Comparison of ENCODE assay signal across 14 mouse cellular contexts in the genomic region with DNA sequence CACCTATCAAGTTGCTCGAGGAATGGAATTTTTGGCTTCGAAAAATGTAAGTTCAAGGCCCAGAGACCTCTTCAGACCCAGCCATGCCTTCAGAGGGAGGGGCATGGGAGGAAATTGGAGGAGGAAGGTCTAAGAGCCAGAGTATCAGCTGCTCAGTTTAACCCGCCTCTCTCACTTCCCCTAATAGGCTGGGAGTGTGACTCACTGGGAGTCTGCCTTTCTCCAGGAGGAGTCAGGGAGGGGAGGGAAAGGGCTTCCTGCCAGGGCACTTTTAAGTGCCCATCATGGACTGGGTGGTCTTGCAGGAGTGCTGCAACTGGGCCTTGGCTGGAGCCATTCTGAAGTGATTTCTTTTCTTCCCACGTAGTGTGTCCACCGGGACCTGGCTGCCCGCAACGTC. TPM values are rescaled to one million over a fixed set of nuclear protein-coding genes. Genes with fewer than 3 reads are reported as not detected.
DNase-seq lines count a peak whose midpoint lies in the region; ATAC-seq and TF ChIP-seq lines count a peak whose summit lies in the region.
"Had no signal": no experiment of that assay in that cellular context is flagged by ENCODE, and none has a peak within 500 bp of the region (broad histone marks: within the 10 kb centered on the region; RNA-seq: fewer than 3 reads in every experiment).

No protein-coding gene starts in this region.

- no peaks in the 10 kb centered on the region for H3K27me3 ChIP-seq in kidney, embryonic 14.5 days (ENCODE audit: control insufficient read depth, insufficient read depth, low read length)
- H3K27me3 ChIP-seq in kidney, embryonic 15.5 days: no peaks in the 10 kb centered on the region
- H3K27me3 ChIP-seq in stomach, postnatal 0 days (ENCODE audit: control insufficient read depth, insufficient read depth, low read length): no peaks in the 10 kb centered on the region
- H3K27me3 ChIP-seq: embryonic facial prominence, embryonic 15.5 days had no signal

- TF ChIP-seq CTCF in stomach, postnatal 0 days (IDR thresholded peaks at IDR 0.05; ENCODE audit: low read depth): no peak

- H3K4me1 ChIP-seq in kidney, embryonic 14.5 days (ENCODE audit: control insufficient read depth, insufficient read depth, low read length): no peaks in the 10 kb centered on the region
- H3K4me1 ChIP-seq in kidney, embryonic 15.5 days: no peaks in the 10 kb centered on the region
- no peaks in the 10 kb centered on the region for H3K4me1 ChIP-seq in stomach, postnatal 0 days (replicated peaks; ENCODE audit: control insufficient read depth, insufficient read depth)
- H3K4me1 ChIP-seq: embryonic facial prominence, embryonic 15.5 days had no signal

- no peak overlapping the region for H3K4me2 ChIP-seq in kidney, embryonic 14.5 days (replicated peaks; ENCODE audit: low read depth, low read length)
- H3K4me2 ChIP-seq in kidney, embryonic 15.5 days: no peak overlapping the region
- no peak overlapping the region for H3K4me2 ChIP-seq in stomach, postnatal 0 days (replicated peaks; ENCODE audit: low read depth)
- H3K4me2 ChIP-seq: embryonic facial prominence, embryonic 15.5 days had no signal

- H3K4me3 ChIP-seq in kidney, embryonic 14.5 days (ENCODE audit: low read length): no peak overlapping the region
- no peak overlapping the region for H3K4me3 ChIP-seq in kidney, embryonic 15.5 days (replicated peaks)
- H3K4me3 ChIP-seq in stomach, postnatal 0 days (ENCODE audit: low read depth, low read length): no peak overlapping the region
- H3K4me3 ChIP-seq: embryonic facial prominence, embryonic 15.5 days; layer of hippocampus, adult 2 months had no signal

- intact Hi-C loops in gastrocnemius, postnatal 36 days (cut with DNase I): no loop called here

- no peak overlapping the region for H3K27ac ChIP-seq in kidney, embryonic 14.5 days (ENCODE audit: low read depth, low read length)
- H3K27ac ChIP-seq in kidney, embryonic 15.5 days: no peak overlapping the region
- H3K27ac ChIP-seq in stomach, postnatal 0 days (replicated peaks): no peak overlapping the region
- H3K27ac ChIP-seq: embryonic facial prominence, embryonic 15.5 days; layer of hippocampus, adult 2 months; macrophage had no signal

- DNase-seq in cerebellum, postnatal 10 days: peak; percentile 59 to 71
- peak; percentile 31 for DNase-seq in urinary bladder, postnatal 14 days (ENCODE audit: low spot score)
- DNase-seq in urinary bladder, postnatal 4 days (ENCODE audit: low spot score in 2 of 2): no peak
- peak; percentile 28 for DNase-seq in stomach, postnatal 0 days (ENCODE audit: low spot score)
- no peak for DNase-seq in gastrocnemius, postnatal 36 days
- DNase-seq: adrenal gland, postnatal 36 days; cerebellum, postnatal 36 days; retina, postnatal 1 day had no signal

- no peak for TF ChIP-seq EP300 in stomach, postnatal 0 days (optimal IDR thresholded peaks at IDR 0.05)

- WGBS in kidney, embryonic 14.5 days: 81% methylated on average over 7 of the region's 7 CpGs
- WGBS in kidney, embryonic 15.5 days: 71% methylated on average over 7 of the region's 7 CpGs
- WGBS in stomach, postnatal 0 days: 70% methylated on average over 7 of the region's 7 CpGs

- no peaks in the 10 kb centered on the region for H3K9me3 ChIP-seq in kidney, embryonic 14.5 days (ENCODE audit: control insufficient read depth, low read length)
- H3K9me3 ChIP-seq in kidney, embryonic 15.5 days (replicated peaks): no peaks in the 10 kb centered on the region
- no peaks in the 10 kb centered on the region for H3K9me3 ChIP-seq in stomach, postnatal 0 days (ENCODE audit: control insufficient read depth, low read length)
- H3K9me3 ChIP-seq: embryonic facial prominence, embryonic 15.5 days had no signal

- peaks cover 53% of the 10 kb centered on the region for H3K36me3 ChIP-seq in kidney, embryonic 14.5 days (ENCODE audit: control insufficient read depth, insufficient read depth, low read length)
- H3K36me3 ChIP-seq in kidney, embryonic 15.5 days: peaks cover 66% of the 10 kb centered on the region
- H3K36me3 ChIP-seq in stomach, postnatal 0 days (ENCODE audit: control insufficient read depth, insufficient read depth, low read length): no peaks in the 10 kb centered on the region

- ATAC-seq in cerebellum, adult (ENCODE audit: insufficient number of reproducible peaks, low FRiP score, low TSS enrichment): no peak
- ATAC-seq in kidney, embryonic 14.5 days (ENCODE audit: low FRiP score, low TSS enrichment): 0 out of 2 replicates have a peak, but pooled peaks have one; percentile 35
- no peak for ATAC-seq in kidney, embryonic 15.5 days (replicated peaks; ENCODE audit: low FRiP score)
- no peak; the same call in 1 of the 2 replicates for ATAC-seq in stomach, postnatal 0 days (ENCODE audit: low FRiP score, low TSS enrichment)

- H3K9ac ChIP-seq in kidney, embryonic 14.5 days (ENCODE audit: low read depth, low read length): no peak overlapping the region
- no peak overlapping the region for H3K9ac ChIP-seq in kidney, embryonic 15.5 days
- H3K9ac ChIP-seq in stomach, postnatal 0 days (ENCODE audit: low read length): no peak overlapping the region
- H3K9ac ChIP-seq: embryonic facial prominence, embryonic 15.5 days had no signal

RNA-seq across cellular contexts. Expression of gene Pdgfra, which starts 33.5 kb away (rescaled TPM):
- 23.0 and 56.8 TPM in 2 replicates for polyA plus RNA-seq in kidney, embryonic 14.5 days (2014; fragmentation: Nextera tagmentation; extraction: Ambion mirVana)
- polyA plus RNA-seq in kidney, embryonic 15.5 days (2015; fragmentation: Nextera tagmentation; extraction: Ambion mirVana): 40.0 and 47.3 TPM in 2 replicates
- 7.9 and 8.5 TPM in 2 replicates for polyA plus RNA-seq in stomach, postnatal 0 days (2015; fragmentation: Nextera tagmentation; extraction: Ambion mirVana)
- 10 to 100 TPM; 17.4 to 17.5 TPM for total RNA-seq in gastrocnemius, postnatal 36 days (2021)
- polyA plus RNA-seq: macrophage had no signal

Comparison
In these comparisons a context has a peak if more than half of its experiments do, and no peak if none do; other contexts are left out.
1. DNase-seq: peak in cerebellum, postnatal 10 days (2 of 2), urinary bladder, postnatal 14 days (single experiment) and stomach, postnatal 0 days (single experiment); none in urinary bladder, postnatal 4 days (0 of 2) and gastrocnemius, postnatal 36 days (0 of 2).